In the genomic region with DNA sequence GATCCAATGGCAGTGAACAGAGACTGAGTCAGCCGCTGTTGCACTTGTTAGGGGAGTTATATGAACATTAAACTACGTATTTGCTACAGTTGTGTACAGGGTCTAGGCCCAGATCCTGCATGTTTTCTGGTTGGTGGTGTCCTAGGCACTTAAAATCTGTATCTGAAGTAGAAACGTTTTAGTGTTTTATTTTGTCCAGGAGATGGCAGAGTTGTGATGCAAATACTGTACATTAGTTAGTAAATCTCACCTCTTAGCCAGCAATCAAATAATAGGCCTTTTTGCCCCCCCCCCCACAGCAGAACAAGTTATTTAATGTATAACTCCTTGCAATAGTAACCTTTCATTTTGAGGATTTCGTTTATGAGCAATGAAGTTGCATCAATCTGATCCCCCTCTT, we compare ENCODE assay signal across 31 mouse cellular contexts. TPM values are rescaled to one million over a fixed set of nuclear protein-coding genes. Genes with fewer than 3 reads are reported as not detected.
A peak's percentile ranks its signal among the peaks of the same experiment; 100 is the strongest.
DNase-seq lines count a peak whose midpoint lies in the region; ATAC-seq and TF ChIP-seq lines count a peak whose summit lies in the region.
"Had no signal": no experiment of that assay in that cellular context is flagged by ENCODE, and none has a peak within 500 bp of the region (broad histone marks: within the 10 kb centered on the region; RNA-seq: fewer than 3 reads in every experiment).

No protein-coding gene starts in this region.

- peak; percentile 67 for TF ChIP-seq CTCF in layer of hippocampus, adult 2 months (conservative IDR thresholded peaks at IDR 0.05)
- TF ChIP-seq CTCF in brain, embryonic 14.5 days (IDR thresholded peaks at IDR 0.05; ENCODE audit: borderline replicate concordance, extremely low read depth, insufficient read depth, insufficient read length), result no peak

- 56% methylated on average over 4 of the region's 4 CpGs for WGBS in forebrain, embryonic 15.5 days
- 65% methylated on average over 4 of the region's 4 CpGs for WGBS in forebrain, embryonic 10.5 days

- no peak overlapping the region for H3K4me3 ChIP-seq in forebrain, embryonic 15.5 days
- H3K4me3 ChIP-seq in forebrain, embryonic 10.5 days, result no peak overlapping the region
- H3K4me3 ChIP-seq in layer of hippocampus, adult 2 months, result no peak overlapping the region
- H3K4me3 ChIP-seq: embryonic facial prominence, embryonic 12.5 days; erythroblast, embryonic 14.5 days; heart, adult 2 months; heart, embryonic 13.5 days; hindbrain, embryonic 13.5 days; midbrain, embryonic 12.5 days had no signal

- no peak overlapping the region for H3K27ac ChIP-seq in forebrain, embryonic 15.5 days (replicated peaks)
- H3K27ac ChIP-seq in forebrain, embryonic 10.5 days, result no peak overlapping the region
- H3K27ac ChIP-seq in layer of hippocampus, adult 2 months, result no peak overlapping the region
- H3K27ac ChIP-seq: embryonic facial prominence, embryonic 12.5 days; heart, adult 2 months; heart, embryonic 13.5 days; hindbrain, embryonic 13.5 days; midbrain, embryonic 12.5 days had no signal

- no peak overlapping the region for H3K4me2 ChIP-seq in forebrain, embryonic 15.5 days (replicated peaks)
- H3K4me2 ChIP-seq: embryonic facial prominence, embryonic 12.5 days; heart, embryonic 13.5 days; hindbrain, embryonic 13.5 days; midbrain, embryonic 12.5 days had no signal

- H3K36me3 ChIP-seq in forebrain, embryonic 15.5 days, result no peaks in the 10 kb centered on the region
- H3K36me3 ChIP-seq in forebrain, embryonic 10.5 days (replicated peaks), result no peaks in the 10 kb centered on the region
- H3K36me3 ChIP-seq: embryonic facial prominence, embryonic 12.5 days; heart, embryonic 13.5 days; hindbrain, embryonic 13.5 days; midbrain, embryonic 12.5 days had no signal

- H3K9me3 ChIP-seq in forebrain, embryonic 15.5 days, result no peaks in the 10 kb centered on the region
- no peaks in the 10 kb centered on the region for H3K9me3 ChIP-seq in forebrain, embryonic 10.5 days
- H3K9me3 ChIP-seq: embryonic facial prominence, embryonic 12.5 days; heart, embryonic 13.5 days; hindbrain, embryonic 13.5 days; midbrain, embryonic 12.5 days had no signal

- H3K9ac ChIP-seq in forebrain, embryonic 15.5 days (replicated peaks), result no peak overlapping the region
- H3K9ac ChIP-seq: embryonic facial prominence, embryonic 12.5 days; heart, embryonic 13.5 days; hindbrain, embryonic 13.5 days; midbrain, embryonic 12.5 days had no signal

- H3K27me3 ChIP-seq in forebrain, embryonic 15.5 days, result no peaks in the 10 kb centered on the region
- no peaks in the 10 kb centered on the region for H3K27me3 ChIP-seq in forebrain, embryonic 10.5 days (ENCODE audit: poor library complexity, severe bottlenecking)
- H3K27me3 ChIP-seq: embryonic facial prominence, embryonic 12.5 days; heart, embryonic 13.5 days; hindbrain, embryonic 13.5 days; midbrain, embryonic 12.5 days had no signal

- DNase-seq in forebrain, embryonic 10.5 days (ENCODE audit: extremely low spot score, low spot score), result no peak
- DNase-seq in layer of hippocampus, adult 2 months (ENCODE audit: low spot score in 2 of 2), result peak in 1 of 2 experiments; percentile 15
- no peak for DNase-seq in layer of hippocampus, postnatal 10 days (ENCODE audit: low spot score in 2 of 2)
- DNase-seq in A20 (ENCODE audit: low read depth, low spot score), result peak; percentile 30
- peak; percentile 28 for DNase-seq in brain, embryonic 14.5 days (ENCODE audit: low read depth)
- no peak for DNase-seq in c-Kit-positive CD71-positive TER-119-positive erythroid progenitor cells, embryonic 14.5 days (ENCODE audit: low spot score)
- DNase-seq: adrenal gland, postnatal 25 days; B cell, adult 2 months; cerebellum, adult 18-20 months; gastrocnemius, postnatal 25 days; heart, adult 2 months; heart, postnatal 14 days; kidney, postnatal 4 days; thymus, postnatal 36 days had no signal

- 0 out of 2 replicates have a peak, but pooled peaks have one; percentile 11 for ATAC-seq in forebrain, embryonic 15.5 days (replicated peaks)
- no peak for ATAC-seq in granulocyte monocyte progenitor cell, adult 5-6 weeks (replicated peaks; ENCODE audit: poor library complexity, severe bottlenecking)
- ATAC-seq: lung, postnatal 0 days had no signal

- TF ChIP-seq POLR2A in brain, embryonic 14.5 days (IDR thresholded peaks at IDR 0.05; ENCODE audit: borderline replicate concordance, extremely low read depth, insufficient read depth, insufficient read length, poor library complexity, severe bottlenecking), result no peak

- no peaks in the 10 kb centered on the region for H3K4me1 ChIP-seq in forebrain, embryonic 15.5 days
- no peaks in the 10 kb centered on the region for H3K4me1 ChIP-seq in forebrain, embryonic 10.5 days
- H3K4me1 ChIP-seq: embryonic facial prominence, embryonic 12.5 days; heart, embryonic 13.5 days; hindbrain, embryonic 13.5 days; midbrain, embryonic 12.5 days had no signal

RNA-seq across cellular contexts. Expression of a gene that starts 8.4 kb away (rescaled TPM):
- polyA plus RNA-seq in forebrain, embryonic 15.5 days (2015; fragmentation: Nextera tagmentation; extraction: Ambion mirVana), result not detected in 2 replicates
- polyA plus RNA-seq in forebrain, embryonic 10.5 days (2016; fragmentation: Nextera tagmentation; extraction: Ambion mirVana), result not detected in 2 replicates
- not detected for total RNA-seq in layer of hippocampus, adult 2 months (2021)
- not detected for total RNA-seq in layer of hippocampus, postnatal 10 days (2021)
- not detected in 2 replicates for polyA plus RNA-seq in brain, embryonic 14.5 days (2012; rRNA removed)
- not detected in 2 replicates for total RNA-seq in granulocyte monocyte progenitor cell, adult 5-6 weeks (2014; fragmentation: Nextera tagmentation)
- total RNA-seq in granulocyte monocyte progenitor cell, adult 5-6 weeks (2017), result not detected in 2 replicates
- total RNA-seq: adrenal gland, postnatal 25 days; gastrocnemius, postnatal 25 days; heart, adult 2 months; heart, postnatal 14 days; layer of hippocampus, postnatal 14 days; left cerebral cortex, postnatal 10 days; liver, adult 2 months had no signal
- polyA plus RNA-seq: embryonic facial prominence, embryonic 12.5 days; erythroblast, embryonic 14.5 days; heart, adult 2 months; heart, embryonic 13.5 days; hindbrain, embryonic 13.5 days; intestine, embryonic 14.5 days; kidney, embryonic 14.5 days; limb, embryonic 11.5 days; liver, adult 2 months; liver, embryonic 16.5 days; midbrain, embryonic 12.5 days; neural tube, embryonic 11.5 days; spleen, adult 2 months had no signal

RNA-seq across cellular contexts. Expression of a gene that starts 25.2 kb away (rescaled TPM):
- polyA plus RNA-seq in forebrain, embryonic 15.5 days (2015; fragmentation: Nextera tagmentation; extraction: Ambion mirVana), result not detected in 2 replicates
- not detected in 2 replicates for polyA plus RNA-seq in forebrain, embryonic 10.5 days (2016; fragmentation: Nextera tagmentation; extraction: Ambion mirVana)
- total RNA-seq in layer of hippocampus, adult 2 months (2021), result not detected
- not detected for total RNA-seq in layer of hippocampus, postnatal 10 days (2021)
- polyA plus RNA-seq in brain, embryonic 14.5 days (2012; rRNA removed), result not detected in 2 replicates
- not detected in 2 replicates for total RNA-seq in granulocyte monocyte progenitor cell, adult 5-6 weeks (2014; fragmentation: Nextera tagmentation)
- total RNA-seq in granulocyte monocyte progenitor cell, adult 5-6 weeks (2017), result not detected in 2 replicates
- total RNA-seq: adrenal gland, postnatal 25 days; gastrocnemius, postnatal 25 days; heart, adult 2 months; heart, postnatal 14 days; layer of hippocampus, postnatal 14 days; left cerebral cortex, postnatal 10 days; liver, adult 2 months had no signal
- polyA plus RNA-seq: embryonic facial prominence, embryonic 12.5 days; erythroblast, embryonic 14.5 days; heart, adult 2 months; heart, embryonic 13.5 days; hindbrain, embryonic 13.5 days; intestine, embryonic 14.5 days; kidney, embryonic 14.5 days; limb, embryonic 11.5 days; liver, adult 2 months; liver, embryonic 16.5 days; lung, postnatal 0 days; midbrain, embryonic 12.5 days; neural tube, embryonic 11.5 days; spleen, adult 2 months had no signal

RNA-seq across cellular contexts. Expression of a gene that starts 42.8 kb away (rescaled TPM):
- polyA plus RNA-seq in forebrain, embryonic 15.5 days (2015; fragmentation: Nextera tagmentation; extraction: Ambion mirVana), result not detected in 2 replicates
- not detected in 2 replicates for polyA plus RNA-seq in forebrain, embryonic 10.5 days (2016; fragmentation: Nextera tagmentation; extraction: Ambion mirVana)
- total RNA-seq in layer of hippocampus, adult 2 months (2021), result not detected
- total RNA-seq in layer of hippocampus, postnatal 10 days (2021), result not detected
- not detected in 2 replicates for polyA plus RNA-seq in brain, embryonic 14.5 days (2012; rRNA removed)
- total RNA-seq in granulocyte monocyte progenitor cell, adult 5-6 weeks (2014; fragmentation: Nextera tagmentation), result not detected in 2 replicates
- total RNA-seq in granulocyte monocyte progenitor cell, adult 5-6 weeks (2017), result not detected in 2 replicates
- total RNA-seq: adrenal gland, postnatal 25 days; gastrocnemius, postnatal 25 days; heart, adult 2 months; heart, postnatal 14 days; layer of hippocampus, postnatal 14 days; left cerebral cortex, postnatal 10 days; liver, adult 2 months had no signal
- polyA plus RNA-seq: embryonic facial prominence, embryonic 12.5 days; erythroblast, embryonic 14.5 days; heart, embryonic 13.5 days; hindbrain, embryonic 13.5 days; intestine, embryonic 14.5 days; kidney, embryonic 14.5 days; limb, embryonic 11.5 days; liver, adult 2 months; liver, embryonic 16.5 days; lung, postnatal 0 days; midbrain, embryonic 12.5 days; neural tube, embryonic 11.5 days; spleen, adult 2 months had no signal

Comparison
In these comparisons a context has a peak if more than half of its experiments do, and no peak if none do; other contexts are left out.
1. DNase-seq: peak in A20 (single experiment) and brain, embryonic 14.5 days (single experiment); none in forebrain, embryonic 10.5 days (single experiment), layer of hippocampus, postnatal 10 days (0 of 2) and c-Kit-positive CD71-positive TER-119-positive erythroid progenitor cells, embryonic 14.5 days (single experiment).